Mouse (Mus musculus): ENCODE measurements around the gene Ccdc153. TPM values are rescaled to one million over a fixed set of nuclear protein-coding genes. Genes with fewer than 3 reads are reported as not detected.

The Ccdc153 gene
- total RNA-seq, 2 experiments from 2014 or later, result 1.3 to 2.0 TPM

DNA sequence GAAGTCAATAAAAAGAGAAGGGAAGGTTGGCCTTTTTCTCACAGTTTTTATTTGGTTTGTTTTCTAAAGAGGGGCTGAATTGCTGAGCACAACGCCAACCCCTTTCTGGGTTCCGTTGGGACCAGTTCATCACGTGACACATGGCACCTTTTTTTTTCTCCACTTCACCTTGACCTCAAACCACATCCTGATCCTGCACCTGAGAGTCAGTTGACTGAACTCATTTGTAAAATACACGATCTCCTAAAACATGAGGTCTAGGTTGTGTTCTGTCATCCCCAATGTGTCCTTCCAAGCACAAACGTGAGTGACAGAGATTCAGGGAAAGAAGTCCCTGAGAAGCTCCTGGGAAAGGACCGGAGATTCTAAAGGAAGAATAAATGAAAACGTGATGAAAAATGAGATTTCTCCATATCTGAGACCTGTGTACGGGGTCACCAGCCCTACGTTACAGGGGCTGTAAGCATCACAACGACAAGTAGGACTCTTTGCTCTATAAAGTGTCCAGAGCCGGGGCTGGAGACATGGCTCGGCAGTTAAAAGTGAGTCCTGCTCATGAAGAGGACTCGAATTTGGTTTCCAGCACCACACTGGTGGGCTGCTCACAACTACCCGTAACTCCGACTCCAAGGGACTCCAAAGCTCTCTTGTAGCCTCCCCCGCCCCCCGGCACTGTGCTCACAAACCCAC is 1.8 kb upstream of the Ccdc153 start:
- DNase-seq (ENCODE audit: low spot score in 2 of 2), result no peak
- intact Hi-C loops (cut with DNase I), result loop anchor here (10.0 kb wide), 2 partner anchors 54 to 254 kb away; no protein-coding TSS in a partner anchor

DNA sequence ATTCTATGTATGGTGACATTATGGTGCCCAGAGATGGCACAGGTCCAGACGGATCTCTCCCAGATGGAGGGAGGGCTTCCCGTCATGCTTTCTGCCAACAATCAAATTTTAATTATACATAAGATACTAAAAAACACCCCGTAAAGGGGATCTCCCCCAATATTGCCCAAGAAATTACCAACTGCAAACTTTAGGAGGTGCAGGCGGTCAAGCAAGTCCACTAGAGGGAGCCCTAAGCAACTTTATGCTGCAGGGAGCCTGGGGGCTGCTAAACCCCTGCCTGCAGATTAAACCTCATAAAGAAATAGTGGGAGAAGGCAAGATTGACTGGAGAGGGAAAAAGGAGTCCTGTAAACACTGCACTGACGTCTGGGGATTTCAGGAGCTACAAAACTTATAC is 1.0 kb upstream of the Ccdc153 start:
- intact Hi-C loops (cut with DNase I), result loop anchor here (10.0 kb wide), 2 partner anchors 55 to 255 kb away; no protein-coding TSS in a partner anchor
- DNase-seq (ENCODE audit: low spot score in 2 of 2), result peak; percentile 42 to 47

DNA sequence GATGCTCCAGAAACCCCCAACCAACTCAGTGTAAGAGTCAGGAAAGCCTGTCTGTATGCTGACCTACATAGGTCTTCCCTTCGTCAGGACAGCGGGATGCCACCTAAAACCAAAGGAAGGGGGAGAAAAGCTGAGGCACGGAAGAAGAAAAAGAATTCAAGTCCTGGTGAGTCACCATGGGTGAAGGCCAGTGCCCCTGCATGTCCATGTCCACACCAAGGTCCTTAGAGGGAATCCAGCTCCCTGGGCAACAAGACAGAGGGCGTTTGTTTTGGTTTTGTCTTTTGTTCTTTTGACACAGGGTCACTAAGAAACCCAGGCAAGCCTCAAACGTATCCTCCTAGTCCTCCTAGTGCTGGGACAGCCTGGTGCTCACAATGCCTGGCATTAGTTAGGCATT is 435 bp downstream of the Ccdc153 start:
- intact Hi-C loops (cut with DNase I), result no loop called here
- DNase-seq (ENCODE audit: low spot score in 2 of 2), result no peak

DNA sequence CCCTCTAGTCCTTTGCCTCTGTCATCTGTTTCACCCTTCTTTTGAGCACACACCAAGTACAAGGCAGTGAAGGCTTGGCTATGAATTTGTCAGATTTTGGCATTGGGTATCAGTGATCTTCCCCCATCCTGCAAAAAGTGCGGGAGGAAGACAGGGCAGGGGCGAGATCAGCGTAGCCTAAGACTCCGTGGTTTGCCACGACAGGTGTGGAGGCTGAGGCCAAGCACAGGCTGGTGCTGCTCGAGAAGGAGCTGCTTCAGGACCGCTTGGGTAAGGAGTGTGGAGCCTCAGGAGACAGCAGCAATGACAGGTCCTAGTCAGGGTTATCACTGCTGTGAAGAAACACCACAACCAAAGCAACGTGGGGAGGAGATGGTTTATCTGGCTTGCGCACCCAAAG is 942 bp downstream of the Ccdc153 start:
- no peak for DNase-seq (ENCODE audit: low spot score in 2 of 2)
- intact Hi-C loops (cut with DNase I), result no loop called here

DNA sequence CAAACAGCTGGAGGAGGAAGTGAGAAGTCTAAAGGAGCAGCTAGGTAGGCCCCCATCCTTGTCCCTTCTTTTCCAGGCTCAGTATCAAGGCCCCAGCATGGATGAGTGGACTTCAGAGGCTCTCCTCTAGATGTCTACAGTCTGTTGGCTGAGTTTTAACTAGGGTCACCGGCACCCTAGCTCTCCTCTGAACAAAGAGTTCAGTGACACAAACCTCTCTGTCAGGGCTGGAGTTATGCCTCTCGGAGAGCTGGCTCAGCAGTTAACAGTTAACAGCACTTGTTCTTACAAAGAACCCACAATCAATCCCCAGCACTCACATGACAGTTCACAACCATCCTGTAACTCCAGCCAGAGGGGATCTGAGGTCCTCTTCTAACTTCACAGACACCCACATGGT is 3.1 kb downstream of the Ccdc153 start:
- intact Hi-C loops (cut with DNase I), result no loop called here
- DNase-seq (ENCODE audit: low spot score in 2 of 2), result no peak

DNA sequence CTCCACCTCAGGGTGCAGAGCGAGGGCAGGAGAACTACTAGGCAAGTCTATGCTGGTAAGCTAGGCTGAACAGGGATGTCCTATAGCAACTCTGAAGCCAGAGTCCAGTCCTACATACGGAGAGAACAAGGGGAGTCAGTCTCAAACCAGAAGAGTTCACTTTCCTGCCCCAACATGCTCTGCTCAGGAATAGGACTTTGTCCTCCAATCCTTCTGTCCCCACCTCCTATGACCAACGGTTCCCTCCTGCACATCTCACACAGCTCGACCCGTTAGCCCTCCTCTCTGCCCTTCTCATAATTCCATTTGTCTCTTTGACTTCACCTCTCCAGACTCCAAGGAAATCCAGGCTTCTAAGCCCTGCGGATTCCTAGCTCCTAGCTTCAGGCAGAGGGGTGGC is 7.4 kb downstream of the Ccdc153 start:
- intact Hi-C loops (cut with DNase I), result loop anchor here (5.0 kb wide), 1 partner anchor 116 kb away; the partner anchor contains the start of gene Mcam
- DNase-seq (ENCODE audit: low spot score in 2 of 2), result no peak

DNA sequence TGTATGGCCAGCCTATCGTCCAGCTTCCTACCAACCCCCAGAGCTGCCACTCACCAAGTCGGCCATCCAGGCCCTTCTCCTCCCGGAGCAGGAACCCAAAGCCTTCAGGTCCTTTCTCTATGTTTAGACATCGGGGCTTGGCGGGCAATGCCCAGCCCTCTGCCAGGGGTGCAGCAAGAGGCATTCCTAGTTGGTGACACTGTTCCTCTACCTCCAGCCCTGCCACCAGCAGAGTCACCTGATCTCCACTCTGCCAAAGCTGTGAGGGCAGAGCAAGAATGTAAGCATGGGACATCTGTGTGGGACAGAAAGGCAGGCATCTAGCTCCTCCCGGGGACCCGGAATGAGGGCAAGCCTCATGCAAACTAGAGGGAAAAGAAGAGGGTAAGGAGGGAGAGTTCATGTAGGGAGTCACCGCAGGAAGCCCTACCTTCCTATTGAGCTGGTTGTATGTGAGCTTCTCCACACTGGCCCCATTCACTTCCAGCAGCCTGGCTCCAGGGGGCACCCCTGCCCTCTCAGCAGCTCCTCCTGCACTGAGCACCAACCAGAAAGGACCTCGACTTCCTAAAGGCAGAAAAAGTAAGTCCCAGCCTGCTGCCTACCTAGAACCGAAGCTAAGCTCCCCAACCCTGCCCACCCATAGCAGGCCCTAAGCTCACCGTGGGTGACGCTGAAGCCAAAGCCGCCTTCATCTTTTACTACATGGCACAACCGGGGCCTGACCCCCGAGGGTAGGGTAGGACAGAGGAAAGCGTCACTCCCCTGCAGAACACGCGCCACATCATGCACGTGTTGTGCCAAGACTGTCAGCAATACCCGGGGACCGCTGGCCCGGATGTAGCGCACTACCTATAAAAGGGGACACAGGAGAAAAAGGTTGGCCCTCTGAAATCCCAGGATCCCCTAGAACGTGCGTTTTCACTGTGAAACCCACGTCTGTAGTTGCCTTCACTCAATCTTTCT is 9.0 kb downstream of the Ccdc153 start:
- peak; percentile 53 to 67 for DNase-seq (ENCODE audit: low spot score in 2 of 2)
- intact Hi-C loops (cut with DNase I), result loop anchor here (5.0 kb wide), 1 partner anchor 117 kb away; the partner anchor contains the start of gene Mcam

DNA sequence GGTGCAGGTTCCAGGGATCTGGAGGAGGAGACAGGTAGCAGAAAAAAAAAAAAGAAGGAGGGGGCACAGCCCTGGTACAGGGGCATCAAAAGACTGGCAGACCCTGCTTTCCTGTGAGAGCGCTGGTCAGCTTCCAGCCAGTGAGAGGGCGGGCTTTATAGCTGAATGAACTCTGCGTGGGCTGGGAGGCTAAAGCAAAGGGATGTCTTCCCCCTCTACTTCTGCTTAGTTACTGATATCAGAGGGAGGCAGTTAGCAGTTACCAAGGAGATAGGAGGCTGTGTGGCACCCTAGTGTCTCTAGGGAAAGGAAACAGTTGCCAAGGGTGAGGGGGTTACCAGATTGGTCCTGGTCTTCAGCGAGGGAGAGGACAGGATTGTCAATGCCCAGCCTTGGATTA is 10.0 kb downstream of the Ccdc153 start:
- intact Hi-C loops (cut with DNase I), result no loop called here
- no peak for DNase-seq (ENCODE audit: low spot score in 2 of 2)

DNA sequence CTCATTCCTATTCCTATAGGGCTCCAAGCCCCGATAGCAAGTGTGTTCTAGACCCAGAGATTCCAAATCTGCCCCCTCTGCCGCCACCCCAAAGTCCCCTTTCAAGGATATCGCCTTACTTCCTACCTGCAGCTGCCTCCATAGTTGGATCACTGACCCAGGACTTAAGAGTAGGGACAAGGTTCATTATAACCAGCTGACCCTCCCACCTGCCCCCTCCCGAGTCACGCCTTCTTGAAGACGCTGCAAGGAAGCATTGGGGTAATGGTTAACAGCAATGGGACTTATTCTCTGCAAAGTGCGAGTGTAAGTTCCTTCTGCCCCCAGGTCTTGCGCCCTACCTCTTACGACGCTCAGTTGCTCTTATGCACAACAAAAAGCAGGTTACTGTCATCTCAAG is 10.8 kb downstream of the Ccdc153 start, which contains the start of gene Pdzd3:
Gene Pdzd3, minus strand, starts transcription at position 158 of the 400 bp plus-strand sequence.
- intact Hi-C loops (cut with DNase I), result no loop called here
- no peak for DNase-seq (ENCODE audit: low spot score in 2 of 2)

DNA sequence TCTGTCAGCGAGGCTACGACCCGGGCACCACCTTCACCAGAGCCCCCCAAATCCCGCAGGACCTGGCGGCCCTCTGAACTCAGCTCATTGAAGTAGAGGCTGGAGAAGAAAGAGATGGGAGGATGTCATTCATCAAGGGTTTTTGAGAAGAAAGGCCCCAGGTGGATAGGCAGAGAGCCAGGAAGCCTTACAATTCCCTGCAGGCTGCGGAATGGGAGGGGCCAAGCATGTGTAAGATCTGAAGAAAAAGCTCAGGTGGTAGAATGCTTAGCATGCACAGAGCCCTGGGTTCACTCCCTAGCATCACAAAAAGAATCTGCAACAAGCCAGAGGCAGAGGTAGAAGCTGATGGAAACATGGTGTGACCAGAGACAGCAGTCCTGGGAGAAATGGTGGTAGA is 13.0 kb downstream of the Ccdc153 start:
- no peak for DNase-seq (ENCODE audit: low spot score in 2 of 2)
- intact Hi-C loops (cut with DNase I), result no loop called here

DNA sequence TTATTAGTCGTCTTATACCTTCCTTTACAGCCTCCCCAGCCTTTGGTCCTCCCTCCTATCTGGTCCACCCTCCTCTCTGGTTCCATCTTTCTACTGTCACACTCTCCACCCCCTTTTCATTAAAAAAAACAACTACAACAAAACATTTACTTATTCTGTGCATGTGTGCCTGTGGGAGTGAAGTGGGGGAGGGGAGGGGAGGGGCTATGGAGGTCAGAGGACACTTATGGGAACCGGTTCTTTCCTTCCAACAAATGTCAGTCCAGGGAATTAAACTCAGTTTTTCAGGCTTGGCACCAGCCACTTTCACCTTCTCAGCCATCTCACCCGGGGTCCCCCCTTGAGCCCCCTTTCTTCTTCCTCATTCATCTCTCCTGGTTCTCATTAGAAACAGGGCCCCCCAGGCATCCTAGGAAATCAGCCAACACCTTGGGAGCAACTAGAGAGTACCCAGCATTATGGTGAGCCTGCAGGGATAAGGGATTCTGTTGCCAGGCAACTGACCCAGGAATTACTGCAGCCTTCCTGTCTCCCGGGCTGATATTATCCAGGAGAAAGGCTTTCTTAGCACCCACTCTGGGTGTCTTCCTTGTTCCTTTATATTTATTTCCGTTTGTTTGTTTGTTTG is 14.1 kb downstream of the Ccdc153 start:
- intact Hi-C loops (cut with DNase I), result no loop called here
- peak in 1 of 2 experiments; percentile 32 for DNase-seq (ENCODE audit: low spot score in 2 of 2)

DNA sequence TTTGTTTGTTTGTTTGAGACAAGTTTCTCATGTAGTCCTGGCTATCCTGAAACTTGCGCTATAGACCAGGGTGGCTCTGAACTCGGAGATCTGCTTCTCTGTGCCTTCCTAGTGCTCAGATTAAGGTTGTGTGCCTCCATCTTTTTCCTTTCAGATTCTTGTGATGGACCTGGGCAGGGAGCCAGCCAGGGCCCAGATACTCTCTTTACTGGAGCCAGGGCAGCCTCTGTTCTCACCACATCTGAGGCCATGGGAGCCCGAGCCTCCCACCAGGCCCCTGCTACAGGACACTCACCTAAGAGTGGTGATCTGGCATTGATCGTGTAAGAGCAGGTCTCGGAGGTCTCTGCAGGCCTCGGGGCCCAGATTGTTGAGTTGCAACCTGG is 14.7 kb downstream of the Ccdc153 start:
- intact Hi-C loops (cut with DNase I), result no loop called here
- DNase-seq (ENCODE audit: low spot score in 2 of 2), result no peak

DNA sequence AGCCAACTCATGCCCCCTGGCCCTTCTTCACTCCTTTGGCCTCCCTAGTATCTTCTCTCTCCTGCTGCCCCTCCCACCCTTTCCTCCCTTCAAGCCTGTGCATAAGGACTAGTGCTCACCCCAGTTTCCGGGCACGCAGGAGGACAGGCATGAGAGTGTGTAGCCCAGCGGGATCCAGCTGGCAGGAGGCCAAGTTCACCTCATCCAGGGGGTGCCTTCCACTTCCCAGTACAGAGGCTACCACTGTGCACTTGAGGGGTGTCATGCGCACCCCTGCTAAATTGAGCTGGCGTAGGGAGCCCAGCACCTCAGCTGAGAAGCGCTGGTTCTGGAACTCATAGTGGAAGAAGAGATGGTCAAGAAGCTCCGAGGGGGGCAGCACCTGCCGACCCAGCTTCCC is 15.7 kb downstream of the Ccdc153 start:
- intact Hi-C loops (cut with DNase I), result no loop called here
- DNase-seq (ENCODE audit: low spot score in 2 of 2), result no peak

DNA sequence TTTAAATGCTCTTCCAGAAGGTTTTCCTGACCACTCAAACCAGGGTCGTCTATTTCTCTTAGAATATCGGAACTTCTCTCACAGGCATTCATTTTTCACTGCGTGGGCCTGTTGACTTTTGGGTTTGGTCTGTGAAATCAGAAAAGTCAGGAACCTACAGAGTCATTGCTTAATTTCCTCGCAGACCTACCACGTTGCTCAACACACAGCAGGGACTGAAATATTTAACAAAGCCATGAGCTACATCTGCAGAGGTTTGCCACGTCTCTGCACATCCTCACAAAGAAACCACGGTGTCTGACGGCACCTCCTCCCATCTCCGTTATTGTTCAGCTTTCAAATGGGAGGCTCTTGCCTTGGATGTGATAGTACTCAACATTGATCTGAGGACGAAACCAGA is 18.5 kb downstream of the Ccdc153 start:
- intact Hi-C loops (cut with DNase I), result no loop called here
- DNase-seq (ENCODE audit: low spot score in 2 of 2), result no peak

DNA sequence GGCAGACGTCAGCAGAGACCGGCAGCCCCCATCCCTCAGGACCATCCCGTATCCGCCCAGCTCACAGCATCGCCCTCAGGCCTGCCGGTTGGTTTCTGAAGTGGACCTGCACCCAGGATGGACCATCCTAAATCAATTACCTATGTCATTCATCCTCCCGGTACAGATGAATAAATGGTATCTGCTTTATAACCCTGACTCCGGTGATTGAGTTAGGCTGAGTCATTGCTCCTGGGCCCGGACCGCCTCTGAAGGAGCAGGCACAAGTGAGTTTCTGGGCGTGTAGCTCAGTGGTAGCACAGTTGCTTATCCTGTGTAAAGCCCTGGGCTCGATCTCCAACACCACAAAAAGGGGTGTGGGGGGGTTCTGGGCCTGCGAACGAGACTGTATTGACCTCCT is 20.9 kb downstream of the Ccdc153 start:
- DNase-seq (ENCODE audit: low spot score in 2 of 2), result no peak
- intact Hi-C loops (cut with DNase I), result no loop called here

DNA sequence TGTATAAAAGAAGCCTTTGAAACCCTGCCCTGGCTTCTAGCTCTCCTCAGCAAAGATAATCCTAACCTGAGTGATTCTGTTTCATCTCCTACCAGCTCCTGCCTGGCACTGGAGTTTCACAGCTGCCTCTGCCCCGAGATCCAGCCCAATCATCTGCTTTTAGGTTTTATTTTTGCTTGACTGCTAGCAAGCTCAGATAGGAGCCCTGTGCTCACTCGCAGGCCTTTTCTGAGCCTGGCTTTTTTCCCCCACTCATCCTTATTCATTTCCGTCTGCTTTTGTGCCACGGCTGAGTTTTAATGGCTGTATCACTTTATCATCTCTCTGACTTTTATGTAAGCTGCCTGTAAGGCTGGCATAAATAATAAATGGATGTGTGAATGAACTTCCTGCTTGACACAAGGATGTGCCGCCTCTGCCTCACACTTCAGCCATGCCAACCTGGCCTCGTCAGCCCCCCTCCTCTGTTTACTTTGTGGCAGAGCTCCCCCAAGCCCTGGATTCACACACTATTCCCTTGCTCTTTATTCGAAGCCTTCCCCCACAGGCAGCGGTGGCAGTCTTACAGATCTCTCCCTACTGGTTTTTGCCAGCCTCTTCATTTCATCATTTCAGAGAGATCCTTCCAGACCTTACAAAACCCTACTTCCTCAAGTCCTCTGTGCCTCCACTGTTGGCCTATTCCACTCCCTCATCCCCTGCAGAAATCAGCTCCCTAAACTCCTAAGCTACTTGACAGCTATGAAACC is 26.2 kb downstream of the Ccdc153 start:
- peak; percentile 41 to 86 for DNase-seq (ENCODE audit: low spot score in 2 of 2)
- intact Hi-C loops (cut with DNase I), result no loop called here

DNA sequence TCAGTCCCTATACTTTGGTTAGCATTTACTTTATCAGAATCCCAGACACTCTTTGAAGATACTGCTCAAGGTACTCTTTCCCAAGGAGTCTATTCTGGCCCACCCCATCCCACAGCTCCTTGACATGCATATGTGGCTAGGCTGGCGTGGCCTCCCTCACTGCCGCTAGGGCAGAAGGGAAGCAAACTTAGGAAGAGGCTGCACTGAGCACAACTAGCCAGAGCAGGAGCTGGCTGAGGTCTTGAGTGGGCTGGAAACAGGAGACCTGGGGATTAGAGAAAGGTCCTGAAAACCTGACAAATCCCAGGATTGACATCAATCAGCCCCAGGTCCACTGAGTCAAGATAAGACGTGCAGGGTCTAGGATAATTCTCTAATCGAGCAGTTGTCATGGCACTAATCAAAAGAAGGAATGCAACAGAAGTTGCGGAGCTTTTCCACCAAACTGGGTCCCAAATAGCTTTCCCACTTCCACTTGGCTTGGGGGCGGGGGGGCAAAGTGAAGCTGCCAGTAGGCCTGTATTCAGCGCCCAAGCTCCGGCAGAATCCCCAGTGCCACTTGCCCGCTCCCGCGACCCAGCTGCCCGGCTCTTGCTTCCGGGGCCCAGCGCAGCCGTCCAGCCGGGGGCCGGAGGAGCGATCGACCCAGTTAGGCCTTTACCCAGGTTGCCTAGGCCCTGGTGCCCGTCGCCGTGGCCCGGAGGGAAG is 27.0 kb downstream of the Ccdc153 start:
- intact Hi-C loops (cut with DNase I), result no loop called here
- DNase-seq (ENCODE audit: low spot score in 2 of 2), result peak in 1 of 2 experiments; percentile 22

DNA sequence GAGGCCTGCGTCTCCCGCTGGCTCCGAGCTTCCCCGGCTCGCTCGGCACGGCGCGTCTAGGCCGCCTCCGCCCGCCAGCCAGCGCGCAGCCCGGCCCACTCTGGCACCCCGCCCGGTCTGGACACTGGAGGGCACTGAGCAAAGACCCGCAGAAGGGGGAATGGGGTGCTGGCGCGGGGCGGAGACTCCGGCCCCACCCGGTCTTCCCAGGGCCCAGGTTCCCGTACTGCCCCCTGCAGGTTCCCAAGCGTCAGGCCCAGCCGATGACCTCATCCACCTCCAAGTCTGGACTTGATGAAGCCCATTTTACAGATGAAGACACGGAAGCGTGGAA is 27.5 kb downstream of the Ccdc153 start:
- DNase-seq (ENCODE audit: low spot score in 2 of 2), result peak; percentile 76 to 77
- intact Hi-C loops (cut with DNase I), result no loop called here

DNA sequence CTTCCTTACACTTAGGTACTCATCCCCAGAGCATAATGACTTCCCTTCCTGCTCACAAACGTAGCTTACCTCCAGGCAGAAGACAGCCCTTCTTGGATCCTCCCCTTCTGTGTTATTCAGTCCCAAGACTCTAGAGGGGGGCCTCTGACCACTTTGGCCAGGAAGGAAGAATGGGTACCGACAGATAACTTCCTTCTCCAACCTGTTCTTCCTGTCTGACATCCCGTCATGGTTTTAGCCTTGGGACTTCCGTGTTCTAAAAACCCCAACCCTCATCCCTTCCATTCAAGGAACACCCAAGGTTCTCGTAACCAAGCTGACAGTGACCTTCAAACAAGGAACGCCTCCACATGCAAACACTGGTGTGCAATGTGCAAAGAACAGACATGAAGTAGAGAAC is 28.0 kb downstream of the Ccdc153 start, which contains the start of gene Nlrx1:
Gene Nlrx1, minus strand, starts transcription at position 168 of the 400 bp plus-strand sequence.
- DNase-seq (ENCODE audit: low spot score in 2 of 2), result no peak
- intact Hi-C loops (cut with DNase I), result no loop called here

All from left cerebral cortex, postnatal 25 days (tissue).